Mouse (Mus musculus): ENCODE results near the gene Fam32a. TPM values are rescaled to one million over a fixed set of nuclear protein-coding genes. Genes with fewer than 3 reads are reported as not detected.

Fam32a gene
- polyA plus RNA-seq, 1 experiment = 40.7 TPM

DNA sequence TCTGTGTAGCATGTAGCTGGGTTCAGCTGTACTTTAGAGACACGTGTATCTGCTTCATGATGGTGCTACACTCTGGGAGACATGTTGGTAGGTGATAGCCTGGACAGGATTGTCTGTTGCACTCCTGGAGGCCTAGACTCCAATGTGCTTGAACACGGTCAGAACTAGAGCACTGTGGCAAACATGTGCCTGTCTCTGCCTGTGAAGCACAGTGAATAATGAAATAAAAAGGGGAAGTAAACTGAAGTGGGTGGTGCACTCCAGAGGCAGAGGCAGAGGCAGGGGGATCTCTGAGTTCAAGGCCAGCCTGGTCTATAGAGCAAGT lies 29.4 kb upstream of the Fam32a start:
- no peaks in the 10 kb centered on the region for H3K79me2 ChIP-seq (ENCODE audit: control insufficient read depth, insufficient read depth)
- H3K27me3 ChIP-seq (ENCODE audit: control insufficient read depth, insufficient read depth, insufficient read length) = no peaks in the 10 kb centered on the region
- TF ChIP-seq MAX (IDR thresholded peaks at IDR 0.05) = no peak
- H3K79me3 ChIP-seq (ENCODE audit: low read depth) = no peaks in the 10 kb centered on the region
- H3ac ChIP-seq (ENCODE audit: control insufficient read depth, insufficient read length, low read depth) = no peak overlapping the region
- no peak overlapping the region for H3K4me3 ChIP-seq (ENCODE audit: insufficient read depth, poor library complexity, severe bottlenecking)
- no peaks in the 10 kb centered on the region for H3K36me3 ChIP-seq (ENCODE audit: control insufficient read depth, insufficient read depth)

DNA sequence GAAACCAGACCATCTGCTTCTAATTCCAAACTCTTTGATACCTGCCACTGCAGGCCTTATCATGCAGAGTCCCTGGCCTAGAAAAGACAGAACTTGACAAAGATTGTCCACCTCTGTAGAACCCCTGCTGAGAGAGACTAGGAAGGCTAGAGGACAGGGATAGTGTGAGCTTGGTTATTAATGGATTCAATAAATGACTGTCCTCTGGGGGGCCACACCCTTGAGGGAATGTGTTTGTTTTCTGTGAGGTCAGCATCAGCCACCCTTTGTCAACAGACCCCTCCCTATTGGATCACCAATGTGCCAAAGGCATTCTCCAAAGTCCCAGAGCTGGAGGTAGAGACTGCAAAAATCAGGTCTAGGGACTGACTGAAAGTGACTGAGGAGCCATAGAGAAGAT lies 27.5 kb upstream of the Fam32a start:
- H3K79me2 ChIP-seq (ENCODE audit: control insufficient read depth, insufficient read depth) = no peaks in the 10 kb centered on the region
- no peaks in the 10 kb centered on the region for H3K27me3 ChIP-seq (ENCODE audit: control insufficient read depth, insufficient read depth, insufficient read length)
- no peak overlapping the region for H3ac ChIP-seq (ENCODE audit: control insufficient read depth, insufficient read length, low read depth)
- H3K4me3 ChIP-seq (ENCODE audit: insufficient read depth, poor library complexity, severe bottlenecking) = no peak overlapping the region
- H3K79me3 ChIP-seq (ENCODE audit: low read depth) = no peaks in the 10 kb centered on the region
- H3K36me3 ChIP-seq (ENCODE audit: control insufficient read depth, insufficient read depth) = no peaks in the 10 kb centered on the region
- TF ChIP-seq MYOG (IDR thresholded peaks at IDR 0.05; ENCODE audit: control insufficient read depth, extremely low read depth, insufficient read length) (no peak), USF1 (IDR thresholded peaks at IDR 0.05; ENCODE audit: low read depth) (no peak), CTCF (IDR thresholded peaks at IDR 0.05; ENCODE audit: control insufficient read depth, insufficient read depth, insufficient read length) (no peak), MAX (IDR thresholded peaks at IDR 0.05) (no peak), CEBPB (IDR thresholded peaks at IDR 0.05; ENCODE audit: low read depth) (no peak), MYOD1 (IDR thresholded peaks at IDR 0.05; ENCODE audit: control insufficient read depth, insufficient read length, low read depth) (no peak), FOSL1 (IDR thresholded peaks at IDR 0.05; ENCODE audit: insufficient read depth, low read length, poor library complexity, severe bottlenecking) (no peak)

DNA sequence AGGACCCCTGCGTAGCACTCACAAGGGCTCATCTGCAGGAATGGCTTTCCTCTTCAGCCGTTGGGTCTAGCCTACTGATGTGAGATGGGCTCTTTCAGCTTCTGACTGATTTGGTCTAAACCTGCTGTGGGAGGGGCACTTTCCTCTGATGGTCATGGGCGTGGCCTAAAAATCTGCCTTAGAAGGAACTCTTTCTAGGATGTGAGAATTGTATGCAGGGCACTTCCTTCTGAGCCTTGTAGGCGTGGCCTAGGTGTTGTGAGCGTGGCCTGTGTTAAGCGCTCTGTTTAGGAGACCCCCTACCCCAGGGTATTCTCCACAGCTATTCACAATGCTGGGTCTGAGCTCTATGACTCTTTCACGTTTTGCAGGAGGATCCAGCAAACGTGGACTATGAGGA lies 21.5 kb upstream of the Fam32a start:
- Histone ChIP-seq H3K4me3 (ENCODE audit: insufficient read depth, poor library complexity, severe bottlenecking) (no peak overlapping the region), H3ac (ENCODE audit: control insufficient read depth, insufficient read length, low read depth) (no peak overlapping the region), H3K79me2 (ENCODE audit: control insufficient read depth, insufficient read depth) (no peaks in the 10 kb centered on the region), H3K27me3 (ENCODE audit: control insufficient read depth, insufficient read depth, insufficient read length) (no peaks in the 10 kb centered on the region), H3K36me3 (ENCODE audit: control insufficient read depth, insufficient read depth) (no peaks in the 10 kb centered on the region), H3K79me3 (ENCODE audit: low read depth) (no peaks in the 10 kb centered on the region)
- TF ChIP-seq MYOD1 (IDR thresholded peaks at IDR 0.05; ENCODE audit: control insufficient read depth, insufficient read length, low read depth) = no peak
- TF ChIP-seq MAX (IDR thresholded peaks at IDR 0.05) = no peak
- no peak for TF ChIP-seq MYOG (IDR thresholded peaks at IDR 0.05; ENCODE audit: control insufficient read depth, extremely low read depth, insufficient read length)
- no peak for TF ChIP-seq CTCF (IDR thresholded peaks at IDR 0.05; ENCODE audit: control insufficient read depth, insufficient read depth, insufficient read length)
- TF ChIP-seq USF1 (IDR thresholded peaks at IDR 0.05; ENCODE audit: low read depth) = no peak
- no peak for TF ChIP-seq CEBPB (IDR thresholded peaks at IDR 0.05; ENCODE audit: low read depth)
- TF ChIP-seq FOSL1 (IDR thresholded peaks at IDR 0.05; ENCODE audit: insufficient read depth, low read length, poor library complexity, severe bottlenecking) = no peak

DNA sequence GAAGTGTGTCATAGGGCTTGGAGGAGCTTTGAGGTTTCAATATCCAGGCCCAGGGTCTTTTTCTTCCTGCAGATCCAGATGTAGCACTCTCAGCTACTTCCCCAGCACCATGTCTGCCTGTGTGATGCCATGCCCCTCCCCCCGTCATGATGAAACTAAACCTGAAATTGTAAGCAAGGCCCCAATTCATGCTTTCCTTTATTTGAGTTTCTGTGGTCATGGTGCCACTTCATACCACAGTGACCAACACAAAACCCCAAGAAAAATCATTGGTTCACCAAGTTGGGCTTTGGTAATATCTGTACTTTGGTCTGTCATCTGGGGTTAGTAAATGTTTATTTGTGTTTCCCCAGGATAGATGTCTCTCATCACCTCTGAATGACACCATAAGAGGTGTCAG lies 10.9 kb upstream of the Fam32a start:
- Histone ChIP-seq H3K27me3 (ENCODE audit: control insufficient read depth, insufficient read depth, insufficient read length) (peaks cover 14% of the 10 kb centered on the region), H3K79me2 (ENCODE audit: control insufficient read depth, insufficient read depth) (no peaks in the 10 kb centered on the region), H3K4me3 (ENCODE audit: insufficient read depth, poor library complexity, severe bottlenecking) (no peak overlapping the region), H3K36me3 (ENCODE audit: control insufficient read depth, insufficient read depth) (no peaks in the 10 kb centered on the region), H3K79me3 (ENCODE audit: low read depth) (no peaks in the 10 kb centered on the region), H3ac (ENCODE audit: control insufficient read depth, insufficient read length, low read depth) (no peak overlapping the region)
- TF ChIP-seq CTCF (IDR thresholded peaks at IDR 0.05; ENCODE audit: control insufficient read depth, insufficient read depth, insufficient read length) (no peak), MYOD1 (IDR thresholded peaks at IDR 0.05; ENCODE audit: control insufficient read depth, insufficient read length, low read depth) (no peak), CEBPB (IDR thresholded peaks at IDR 0.05; ENCODE audit: low read depth) (no peak)

DNA sequence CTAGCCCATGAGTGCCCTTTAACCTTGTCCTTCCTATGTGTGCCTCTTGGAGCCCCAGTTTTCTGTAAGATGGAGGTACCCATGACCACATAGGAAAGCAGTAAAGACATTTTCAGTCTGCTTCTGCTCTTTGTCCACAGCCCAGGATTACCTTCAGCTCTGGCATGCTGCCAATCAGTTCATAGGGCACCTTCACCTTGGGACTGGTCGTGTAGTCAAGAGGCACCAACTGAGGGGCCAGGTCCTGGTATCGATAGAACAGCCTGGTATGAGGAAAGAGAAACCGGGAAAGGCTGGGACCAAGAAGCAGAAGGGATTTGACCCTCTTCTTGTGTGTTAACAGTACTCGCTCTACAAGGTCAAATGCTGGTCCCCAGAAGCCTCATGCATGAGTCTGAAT lies 9.3 kb upstream of the Fam32a start:
- TF ChIP-seq FOSL1 (IDR thresholded peaks at IDR 0.05; ENCODE audit: insufficient read depth, low read length, poor library complexity, severe bottlenecking) = no peak
- no peak for TF ChIP-seq CTCF (IDR thresholded peaks at IDR 0.05; ENCODE audit: control insufficient read depth, insufficient read depth, insufficient read length)
- no peak for TF ChIP-seq MYOG (IDR thresholded peaks at IDR 0.05; ENCODE audit: control insufficient read depth, extremely low read depth, insufficient read length)
- no peak for TF ChIP-seq CEBPB (IDR thresholded peaks at IDR 0.05; ENCODE audit: low read depth)
- no peak for TF ChIP-seq USF1 (IDR thresholded peaks at IDR 0.05; ENCODE audit: low read depth)
- TF ChIP-seq MAX (IDR thresholded peaks at IDR 0.05) = no peak
- TF ChIP-seq MYOD1 (IDR thresholded peaks at IDR 0.05; ENCODE audit: control insufficient read depth, insufficient read length, low read depth) = no peak

DNA sequence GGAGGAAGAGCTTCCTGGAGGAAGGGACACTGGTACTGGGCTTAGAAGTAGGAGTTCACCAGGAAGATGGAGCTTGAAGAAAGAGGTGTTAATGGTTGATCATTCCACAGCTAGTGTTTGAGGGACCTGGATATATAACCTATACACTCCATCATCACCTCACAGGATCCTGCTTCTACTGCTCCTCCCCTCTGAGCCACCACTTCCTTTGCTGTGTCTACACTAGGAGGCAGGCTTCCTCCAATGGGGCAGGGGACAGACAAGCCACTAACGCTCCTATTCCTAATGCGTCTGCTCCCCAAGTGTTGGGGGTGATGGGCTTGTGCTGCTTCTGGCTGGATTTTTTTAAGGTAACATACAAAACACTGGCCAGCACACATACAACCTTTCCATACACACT lies 8.8 kb upstream of the Fam32a start:
- no peak overlapping the region for H3ac ChIP-seq (ENCODE audit: control insufficient read depth, insufficient read length, low read depth)
- H3K27me3 ChIP-seq (ENCODE audit: control insufficient read depth, insufficient read depth, insufficient read length) = peaks cover 20% of the 10 kb centered on the region
- H3K79me2 ChIP-seq (ENCODE audit: control insufficient read depth, insufficient read depth) = no peaks in the 10 kb centered on the region
- H3K36me3 ChIP-seq (ENCODE audit: control insufficient read depth, insufficient read depth) = no peaks in the 10 kb centered on the region
- no peaks in the 10 kb centered on the region for H3K79me3 ChIP-seq (ENCODE audit: low read depth)
- H3K4me3 ChIP-seq (ENCODE audit: insufficient read depth, poor library complexity, severe bottlenecking) = no peak overlapping the region
- TF ChIP-seq FOSL1 (IDR thresholded peaks at IDR 0.05; ENCODE audit: insufficient read depth, low read length, poor library complexity, severe bottlenecking) (no peak), CTCF (IDR thresholded peaks at IDR 0.05; ENCODE audit: control insufficient read depth, insufficient read depth, insufficient read length) (no peak), MYOG (IDR thresholded peaks at IDR 0.05; ENCODE audit: control insufficient read depth, extremely low read depth, insufficient read length) (no peak), CEBPB (IDR thresholded peaks at IDR 0.05; ENCODE audit: low read depth) (no peak), MYOD1 (IDR thresholded peaks at IDR 0.05; ENCODE audit: control insufficient read depth, insufficient read length, low read depth) (no peak), MAX (IDR thresholded peaks at IDR 0.05) (no peak), USF1 (IDR thresholded peaks at IDR 0.05; ENCODE audit: low read depth) (no peak)

More for the DNA sequence above, 9.3 kb upstream of the Fam32a start:
- H3K27me3 ChIP-seq (ENCODE audit: control insufficient read depth, insufficient read depth, insufficient read length) = peaks cover 22% of the 10 kb centered on the region
- H3K79me3 ChIP-seq (ENCODE audit: low read depth) = no peaks in the 10 kb centered on the region
- H3ac ChIP-seq (ENCODE audit: control insufficient read depth, insufficient read length, low read depth) = no peak overlapping the region
- H3K4me3 ChIP-seq (ENCODE audit: insufficient read depth, poor library complexity, severe bottlenecking) = no peak overlapping the region
- H3K36me3 ChIP-seq (ENCODE audit: control insufficient read depth, insufficient read depth) = no peaks in the 10 kb centered on the region
- no peaks in the 10 kb centered on the region for H3K79me2 ChIP-seq (ENCODE audit: control insufficient read depth, insufficient read depth)

Measured in C2C12 (cell line).